Mouse (Mus musculus) splenic B cell, adult 2 months (primary cell): ENCODE measurements around the gene Nudt21.

Experiments
- DNase-seq: peaks from one replicate; pipeline ENCODE4 v3.0.0-alpha.2; 2011; ENCODE audit warnings: low read depth, low spot score
- H3K27me3 ChIP-seq: 2 replicates; pipeline ENCODE4 v1.6.1; 2012; ENCODE audit warnings: mild to moderate bottlenecking, low read length, moderate library complexity, mixed read lengths; ENCODE audit not compliant: control insufficient read depth, poor library complexity, insufficient read depth, severe bottlenecking
- H3K36me3 ChIP-seq: 2 replicates; pipeline ENCODE4 v1.6.1; 2012; ENCODE audit warnings: mild to moderate bottlenecking, low read length, moderate library complexity, mixed read lengths; ENCODE audit not compliant: control insufficient read depth, poor library complexity, insufficient read depth, severe bottlenecking

Gene Nudt21

DNA sequence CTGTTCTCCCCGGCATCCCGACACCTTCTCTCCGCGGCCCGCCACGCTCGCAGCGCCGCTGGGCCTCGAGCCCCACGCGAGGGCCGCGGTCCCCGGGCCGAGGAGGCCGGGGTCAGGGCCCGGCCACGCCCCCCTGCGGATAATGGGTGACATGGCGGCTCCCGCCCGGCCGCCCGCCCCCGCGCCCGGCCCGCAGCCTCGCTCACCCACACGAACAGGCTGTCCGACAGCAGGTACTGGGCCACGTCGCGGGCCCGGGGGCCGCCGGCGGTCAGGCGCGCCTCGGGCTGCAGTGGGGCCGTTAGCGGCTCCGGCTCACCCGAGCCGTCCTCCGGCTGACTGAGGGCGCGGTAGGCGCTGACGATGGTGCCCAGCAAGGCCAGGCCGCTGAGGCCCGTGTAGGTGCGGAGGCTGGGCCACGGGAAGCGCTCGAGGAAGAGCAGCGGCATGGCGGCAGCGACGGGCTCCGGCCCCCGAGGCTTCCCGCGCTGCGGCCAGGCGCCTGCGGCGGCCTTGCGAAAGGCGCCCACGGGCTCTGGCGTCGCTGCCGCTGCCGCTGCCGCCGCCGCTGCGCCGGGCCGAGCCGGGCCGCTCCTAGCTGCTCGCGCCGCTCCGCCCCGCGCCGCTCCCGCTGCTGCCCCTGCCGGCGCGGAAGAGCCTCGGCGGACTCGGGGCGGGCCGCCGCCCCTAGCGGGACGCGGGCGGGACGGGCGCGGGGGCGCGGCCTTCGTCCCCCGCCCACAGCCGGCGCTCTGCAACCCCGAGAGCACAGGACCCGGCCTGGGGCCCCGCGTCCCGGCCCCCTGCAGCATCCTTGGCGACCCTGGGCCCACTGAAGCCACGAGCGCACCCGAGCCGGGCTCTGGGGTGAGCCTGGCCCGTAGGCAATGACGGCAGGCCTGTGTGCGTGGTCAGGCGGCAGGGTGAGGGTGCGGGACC is 24.5 kb downstream of the Nudt21 start, which contains the start of gene Amfr:
Gene Amfr (minus strand): TSS at position 830 of the 939 bp plus-strand sequence.
- H3K36me3 ChIP-seq = no peaks in the 10 kb centered on the region
- H3K27me3 ChIP-seq = no peaks in the 10 kb centered on the region
- peak; percentile 83 for DNase-seq

DNA sequence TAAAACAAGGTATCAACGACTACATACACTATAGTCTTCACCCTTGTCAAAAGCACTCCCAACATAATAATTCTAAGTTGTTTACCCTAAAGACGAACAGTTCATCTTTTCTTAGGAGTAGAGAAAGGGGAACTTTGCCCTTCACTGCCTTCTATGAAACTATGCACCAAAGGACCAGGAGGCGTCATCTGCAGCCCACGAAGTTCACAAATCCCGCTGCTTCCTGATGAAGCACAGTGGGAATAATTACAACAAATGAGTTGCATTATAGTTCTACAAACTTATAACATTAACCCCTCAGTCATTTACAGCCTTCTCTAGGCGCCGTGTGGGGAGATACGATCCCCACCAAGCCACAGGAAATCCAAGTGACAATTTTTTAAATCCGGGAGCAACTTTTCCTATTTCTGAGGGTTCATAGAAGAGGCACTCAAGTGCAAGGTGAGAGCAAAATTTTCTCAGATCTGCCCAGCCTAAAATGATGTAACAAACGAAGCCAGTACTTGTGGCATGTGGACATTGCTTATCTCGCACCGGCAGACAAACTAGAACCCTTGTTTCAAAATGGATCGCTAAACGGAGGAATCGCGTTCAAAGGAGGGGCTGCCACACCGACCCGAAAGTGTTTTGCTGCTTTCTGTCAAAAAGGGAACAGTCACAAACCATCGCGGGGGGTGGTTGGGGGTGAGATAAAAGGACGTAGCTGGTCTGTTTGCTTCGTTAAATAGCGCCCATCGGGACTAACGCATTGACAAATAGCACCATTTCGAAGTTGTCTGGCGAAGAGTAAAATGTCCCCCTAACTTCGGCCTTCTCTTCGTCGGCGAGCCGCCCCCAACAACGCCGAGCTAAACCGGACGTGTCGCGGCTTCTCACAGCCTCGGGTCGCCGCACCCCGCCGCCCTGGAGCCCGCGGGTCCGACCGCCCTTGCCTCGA is 25.5 kb downstream of the Nudt21 start:
- no peaks in the 10 kb centered on the region for H3K27me3 ChIP-seq
- peak; percentile 30 for DNase-seq
- no peaks in the 10 kb centered on the region for H3K36me3 ChIP-seq

DNA sequence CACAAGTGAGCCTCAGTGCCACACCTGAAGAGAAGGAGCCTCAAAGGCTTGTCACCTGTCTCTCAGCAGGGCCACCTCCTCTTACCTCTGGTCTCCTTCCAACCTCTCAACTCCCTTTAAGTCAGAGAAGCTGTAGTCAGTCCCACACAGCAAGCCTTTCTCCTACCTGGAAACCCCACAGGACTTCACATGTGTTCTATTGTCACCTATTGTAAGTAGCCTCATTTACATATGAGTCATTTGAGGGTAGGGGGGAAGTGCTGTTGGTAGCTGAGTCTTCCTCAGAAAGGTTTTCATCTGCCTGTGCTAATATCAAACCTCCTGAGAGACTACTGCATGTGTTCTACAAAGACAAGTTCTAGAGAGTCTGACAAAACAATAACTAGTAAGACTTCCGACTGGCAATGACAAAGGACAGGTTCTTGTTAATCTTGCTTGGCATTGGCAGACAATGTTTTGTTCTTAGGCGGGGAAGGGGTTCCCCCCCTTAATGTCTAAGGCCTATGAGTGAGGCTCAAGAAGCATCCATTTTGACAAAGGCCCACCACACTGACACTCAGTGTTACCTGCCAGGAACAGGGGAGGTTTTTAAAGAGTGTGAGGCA is 26.6 kb downstream of the Nudt21 start:
- Histone ChIP-seq H3K27me3 (no peaks in the 10 kb centered on the region), H3K36me3 (no peaks in the 10 kb centered on the region)
- no peak for DNase-seq

DNA sequence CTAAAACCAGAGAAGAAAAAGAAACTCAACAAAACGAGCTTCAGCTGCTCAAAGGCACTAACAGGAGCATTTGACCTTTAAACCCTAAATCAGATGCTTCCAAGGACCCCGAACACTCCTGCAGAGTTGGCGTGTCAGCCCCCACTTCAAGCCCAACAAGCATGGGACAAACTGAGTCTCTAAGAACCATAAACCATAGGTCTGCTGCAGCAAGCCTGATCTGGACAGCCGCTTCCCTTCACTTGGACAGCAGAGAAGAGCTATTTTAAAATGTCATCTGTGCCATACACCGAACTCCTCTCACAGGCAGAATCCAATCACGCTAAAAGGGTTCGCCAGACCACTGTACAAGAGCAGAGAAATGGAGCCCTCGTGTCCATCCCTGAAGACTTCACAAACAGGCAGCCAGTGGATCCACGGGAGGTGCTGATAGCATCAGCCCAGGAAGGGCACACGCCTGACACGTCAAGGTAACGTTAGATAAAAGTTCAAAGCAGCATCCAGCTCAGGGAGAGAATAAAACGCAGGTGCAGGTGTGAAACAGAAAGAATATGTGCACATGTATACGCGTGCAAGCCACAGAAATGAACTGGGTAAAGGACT is 27.5 kb downstream of the Nudt21 start:
- 0 out of 2 replicates have a peak, but pooled peaks cover 2% of the 10 kb centered on the region for H3K36me3 ChIP-seq
- DNase-seq = no peak
- no peaks in the 10 kb centered on the region for H3K27me3 ChIP-seq

DNA sequence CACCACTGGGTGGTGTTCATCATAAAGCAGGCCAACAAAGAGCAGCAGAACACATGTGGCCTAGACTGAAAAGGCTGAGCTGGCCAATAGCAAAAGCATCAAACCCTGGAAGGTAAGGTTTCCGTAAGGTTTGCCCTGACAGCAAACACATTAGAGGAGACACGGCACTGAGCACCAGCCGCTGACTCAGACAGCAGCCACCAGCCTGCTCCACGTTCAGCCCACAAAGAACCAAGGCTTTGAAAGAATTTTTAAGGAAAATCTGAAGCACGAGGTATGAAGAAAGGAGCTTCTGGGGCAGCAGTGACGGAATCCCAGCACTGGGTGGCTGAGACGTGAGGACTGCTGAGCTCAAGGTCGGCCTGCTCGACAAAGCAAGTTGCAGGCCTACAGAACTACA is 32.7 kb downstream of the Nudt21 start:
- no peaks in the 10 kb centered on the region for H3K27me3 ChIP-seq
- DNase-seq = no peak

DNA sequence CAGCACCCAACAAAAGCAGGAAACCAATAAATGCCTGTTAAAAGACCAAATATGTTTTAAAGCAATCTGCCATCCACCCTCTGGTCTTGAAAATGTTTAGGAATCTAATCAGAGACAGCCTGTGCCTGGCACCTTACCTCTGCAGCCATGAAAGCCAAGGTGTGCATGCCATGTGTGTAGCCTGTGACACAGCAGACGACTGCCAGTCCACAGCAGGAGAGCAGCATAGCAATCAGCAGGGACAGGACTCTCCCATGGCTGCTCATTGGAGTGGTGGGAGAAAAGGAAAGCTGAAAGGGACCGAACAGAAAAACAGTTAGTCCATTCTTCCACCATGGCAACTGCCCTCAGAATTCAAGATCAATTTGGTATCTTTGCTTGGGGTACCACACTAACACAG is 37.9 kb downstream of the Nudt21 start:
- Histone ChIP-seq H3K27me3 (no peaks in the 10 kb centered on the region), H3K36me3 (peaks cover 2% of the 10 kb centered on the region)
- DNase-seq = no peak

More for the DNA sequence above, 32.7 kb downstream of the Nudt21 start:
- H3K36me3 ChIP-seq = peaks cover 3% of the 10 kb centered on the region; the same call in 1 of the 2 replicates

DNA sequence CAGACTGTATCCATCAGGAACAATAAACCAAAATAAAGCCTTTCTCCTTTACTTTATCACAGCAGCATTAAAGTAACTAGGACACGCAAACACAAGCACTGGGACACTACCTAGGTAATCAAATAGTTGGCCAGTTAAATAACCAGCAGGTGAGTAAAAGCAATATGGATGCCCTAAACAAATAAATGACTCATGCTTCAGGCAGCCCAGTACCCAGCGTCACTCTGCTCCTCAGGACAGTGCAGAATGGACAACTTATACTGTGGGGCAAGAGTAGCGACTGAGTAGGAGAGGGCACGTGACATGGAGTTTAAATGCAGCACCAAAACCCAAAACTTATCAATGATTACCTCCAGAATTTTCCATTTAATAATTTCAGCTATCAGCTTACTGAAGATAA is 47.1 kb downstream of the Nudt21 start:
- DNase-seq = no peak
- peaks cover 7% of the 10 kb centered on the region for H3K36me3 ChIP-seq
- no peaks in the 10 kb centered on the region for H3K27me3 ChIP-seq

DNA sequence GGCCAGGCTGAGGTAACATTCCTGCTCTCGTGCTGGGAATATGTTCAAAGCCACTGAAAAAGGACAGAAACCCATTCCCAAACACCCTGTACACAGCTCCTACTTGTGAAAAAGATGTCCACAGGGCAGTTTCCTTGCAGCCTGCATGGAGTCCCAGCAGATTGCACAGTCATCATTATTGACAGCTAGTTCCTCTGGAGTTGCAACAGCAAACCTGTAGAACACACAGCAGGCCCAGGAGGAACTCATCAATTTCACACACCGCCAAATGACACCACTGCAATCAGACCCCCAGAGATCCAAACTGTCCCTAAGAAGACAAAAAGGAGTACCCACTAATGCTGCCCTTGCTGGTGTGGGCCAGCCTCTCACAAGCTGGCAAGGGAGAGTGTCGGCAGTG is 52.1 kb downstream of the Nudt21 start:
- no peak for DNase-seq
- Histone ChIP-seq H3K36me3 (peaks cover 3% of the 10 kb centered on the region; the same call in 1 of the 2 replicates), H3K27me3 (no peaks in the 10 kb centered on the region)

DNA sequence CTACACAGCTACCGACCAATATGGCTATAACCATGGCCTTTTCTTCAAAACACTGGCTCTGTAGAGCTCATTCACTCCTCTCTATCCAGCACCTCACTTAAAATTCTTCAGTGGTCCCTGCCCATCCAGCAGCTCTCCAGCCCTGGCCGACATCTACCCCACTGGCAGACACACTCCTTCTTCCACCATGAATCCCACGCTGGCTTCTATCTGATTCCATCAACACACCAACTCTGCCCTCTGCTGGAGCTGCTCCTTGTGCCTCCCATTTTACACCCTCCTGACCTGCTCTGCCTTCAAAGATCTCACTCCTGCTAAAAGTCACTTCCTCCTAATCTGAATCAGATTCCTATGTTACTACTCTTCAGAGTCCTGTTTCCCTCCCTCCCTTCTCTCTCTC is 53.0 kb downstream of the Nudt21 start:
- no peak for DNase-seq
- peaks cover 1% of the 10 kb centered on the region; the same call in 1 of the 2 replicates for H3K36me3 ChIP-seq
- no peaks in the 10 kb centered on the region for H3K27me3 ChIP-seq

DNA sequence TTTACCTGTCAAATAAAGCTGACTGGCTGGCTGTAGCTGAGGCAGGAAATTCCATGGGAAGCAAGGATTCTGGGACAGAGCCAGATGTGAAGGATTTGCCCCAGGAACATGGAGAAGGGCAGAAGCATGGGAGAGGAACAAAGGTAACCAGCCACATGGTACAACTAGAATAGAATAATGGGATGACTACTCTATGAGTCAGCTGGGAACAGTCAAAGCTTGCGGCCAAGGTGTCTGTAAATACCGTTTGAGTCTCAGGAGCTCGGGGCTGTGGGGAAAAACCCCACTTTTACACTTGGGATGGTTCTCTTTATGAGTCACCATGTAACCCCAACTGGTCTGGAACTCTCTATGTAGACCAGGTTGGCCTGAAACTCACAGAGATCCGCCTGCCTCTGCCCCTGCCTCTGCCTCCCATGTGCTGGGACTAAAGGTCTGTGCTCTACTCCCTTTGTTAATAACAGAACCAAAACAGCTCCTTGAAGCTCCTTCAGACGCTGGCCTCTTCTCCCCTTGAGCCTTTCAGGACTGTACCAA is 55.1 kb downstream of the Nudt21 start:
- peaks cover 2% of the 10 kb centered on the region for H3K36me3 ChIP-seq
- no peak for DNase-seq
- no peaks in the 10 kb centered on the region for H3K27me3 ChIP-seq

DNA sequence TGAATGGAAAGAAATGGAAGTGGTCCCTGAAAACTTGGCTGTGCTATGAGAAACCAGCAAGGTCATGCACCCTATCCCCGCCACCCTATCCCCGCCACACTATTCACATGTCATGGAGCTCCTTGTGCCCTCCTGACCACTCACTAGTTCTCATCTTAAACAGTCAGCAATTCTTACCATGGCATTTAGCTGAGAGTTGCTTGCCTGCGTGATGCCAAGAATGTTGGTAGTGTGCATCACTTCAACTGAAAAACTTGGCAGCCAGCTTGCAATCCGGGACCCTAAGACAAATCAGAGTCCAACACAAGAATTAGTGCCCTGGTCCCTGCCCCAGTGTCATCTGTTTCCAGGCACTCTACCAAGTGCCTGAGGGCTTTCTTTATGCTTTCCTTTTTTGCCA is 56.7 kb downstream of the Nudt21 start:
- Histone ChIP-seq H3K27me3 (no peaks in the 10 kb centered on the region), H3K36me3 (peaks cover 5% of the 10 kb centered on the region)
- DNase-seq = no peak

DNA sequence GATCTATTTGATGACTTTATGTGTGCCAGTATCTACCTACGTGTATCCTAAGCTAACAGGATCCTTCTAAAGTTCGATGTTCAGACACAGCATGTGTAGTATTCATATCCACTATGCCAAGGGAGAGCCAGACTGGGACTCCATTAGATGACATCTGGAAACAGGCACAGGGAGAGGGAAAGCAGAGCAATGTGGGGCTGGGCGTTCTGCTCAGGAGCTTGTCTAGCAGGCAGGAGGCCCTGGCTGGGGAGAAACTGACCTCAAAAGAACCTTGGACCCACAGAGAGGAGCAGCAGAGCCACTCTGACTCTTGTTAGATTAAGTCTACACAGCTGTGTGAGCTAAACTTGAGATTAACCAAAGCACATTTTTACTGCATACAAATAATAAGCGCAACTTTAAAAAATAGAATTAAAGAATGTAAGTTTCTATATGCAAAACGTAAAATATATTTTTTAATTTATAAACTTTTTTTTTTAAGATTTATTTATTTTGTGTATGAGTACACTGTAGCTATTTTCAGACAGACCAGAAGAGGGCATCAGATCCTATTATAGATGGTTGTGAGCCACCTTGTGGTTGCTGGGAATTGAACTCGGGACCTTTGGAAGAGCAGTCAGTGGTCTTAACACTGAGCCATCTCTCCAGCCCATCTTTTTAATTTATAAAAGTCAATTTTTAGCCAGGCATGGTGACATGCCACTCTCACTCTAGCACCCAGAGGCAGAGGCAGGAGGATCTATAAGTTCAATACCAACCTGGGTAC is 60.2 kb downstream of the Nudt21 start:
- no peak for DNase-seq
- Histone ChIP-seq H3K36me3 (peaks cover 9% of the 10 kb centered on the region), H3K27me3 (no peaks in the 10 kb centered on the region)

DNA sequence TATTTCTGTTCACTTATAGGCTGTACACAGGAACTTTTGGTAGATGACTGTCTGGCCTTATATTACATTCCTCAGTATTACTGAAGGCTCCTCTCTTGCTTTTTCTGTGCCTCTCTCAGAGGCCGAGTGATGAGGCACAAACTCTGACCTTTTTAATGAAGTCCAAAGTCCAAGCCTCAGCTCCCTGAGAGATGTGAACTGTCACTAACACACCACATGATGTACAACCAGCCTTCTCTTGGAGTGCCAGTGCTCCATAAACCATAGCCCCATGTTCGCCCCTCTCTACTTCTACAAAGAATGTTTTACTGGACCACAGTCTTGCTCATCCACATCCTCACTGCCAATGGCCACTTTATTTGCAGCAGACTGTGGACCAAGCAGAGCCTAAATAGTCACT is 61.5 kb downstream of the Nudt21 start:
- Histone ChIP-seq H3K36me3 (peaks cover 9% of the 10 kb centered on the region), H3K27me3 (no peaks in the 10 kb centered on the region)
- DNase-seq = no peak
